Comparison of ENCODE assay signal across 8 mouse cellular contexts in genomic region chr17:35164218-35164567, GRCm38 (mm10). TPM values are rescaled to one million over a fixed set of nuclear protein-coding genes. Genes with fewer than 3 reads are reported as not detected.
DNase-seq lines count a peak whose midpoint lies in the region; ATAC-seq and TF ChIP-seq lines count a peak whose summit lies in the region.

No protein-coding gene starts in this region.

- peak overlapping the region; percentile 92 for H3K4me3 ChIP-seq in heart, embryonic 15.5 days
- H3K4me3 ChIP-seq in bone marrow macrophage, adult 2 months (ENCODE audit: insufficient read depth, low read length) = peak overlapping the region; percentile 77
- peak overlapping the region; percentile 65 for H3K4me3 ChIP-seq in intestine, embryonic 14.5 days (ENCODE audit: low read depth, low read length)
- H3K4me3 ChIP-seq in midbrain, embryonic 13.5 days (replicated peaks) = peak overlapping the region; percentile 99

- WGBS in heart, embryonic 15.5 days = under 1% methylated on average over 28 of the region's 28 CpGs
- WGBS in intestine, embryonic 14.5 days = under 1% methylated on average over 27 of the region's 28 CpGs
- WGBS in midbrain, embryonic 13.5 days = under 1% methylated on average over 27 of the region's 28 CpGs

- H3K4me2 ChIP-seq in heart, embryonic 15.5 days = peak overlapping the region; percentile 92
- H3K4me2 ChIP-seq in intestine, embryonic 14.5 days (ENCODE audit: low read length) = peak overlapping the region; percentile 98
- peak overlapping the region; percentile 91 for H3K4me2 ChIP-seq in midbrain, embryonic 13.5 days (replicated peaks)

- DNase-seq in heart, postnatal 36 days = no peak
- peak; percentile 76 for DNase-seq in intestine, embryonic 14.5 days (ENCODE audit: low spot score)
- no peak for DNase-seq in B cell, adult 2 months
- DNase-seq in MN1 (ENCODE audit: low spot score) = no peak

- peaks cover 31% of the 10 kb centered on the region for H3K4me1 ChIP-seq in heart, embryonic 15.5 days (replicated peaks)
- peaks cover 18% of the 10 kb centered on the region for H3K4me1 ChIP-seq in bone marrow macrophage, adult 2 months (ENCODE audit: control insufficient read depth, insufficient read depth, low read length)
- peaks cover 19% of the 10 kb centered on the region for H3K4me1 ChIP-seq in intestine, embryonic 14.5 days (replicated peaks; ENCODE audit: control insufficient read depth, insufficient read depth, low read length)
- peaks cover 35% of the 10 kb centered on the region for H3K4me1 ChIP-seq in midbrain, embryonic 13.5 days (replicated peaks)

- H3K27ac ChIP-seq in heart, embryonic 15.5 days = peak overlapping the region; percentile 97
- peak overlapping the region; percentile 87 for H3K27ac ChIP-seq in bone marrow macrophage, adult 2 months (ENCODE audit: insufficient read depth, low read depth, low read length)
- peak overlapping the region; percentile 85 for H3K27ac ChIP-seq in intestine, embryonic 14.5 days (ENCODE audit: low read depth)
- H3K27ac ChIP-seq in midbrain, embryonic 13.5 days = peak overlapping the region; percentile 97

- intact Hi-C loops in heart, postnatal 36 days (cut with DNase I) = loop anchor here (5.0 kb wide), 1 partner anchor 37 kb away; the partner anchor contains the start of gene D17H6S53E

- H3K9ac ChIP-seq in heart, embryonic 15.5 days = peak overlapping the region; percentile 98
- peak overlapping the region; percentile 87 for H3K9ac ChIP-seq in intestine, embryonic 14.5 days (ENCODE audit: low read length)
- H3K9ac ChIP-seq in midbrain, embryonic 13.5 days (replicated peaks) = peak overlapping the region; percentile 100

- H3K9me3 ChIP-seq in heart, embryonic 15.5 days (replicated peaks) = no peaks in the 10 kb centered on the region
- no peaks in the 10 kb centered on the region for H3K9me3 ChIP-seq in intestine, embryonic 14.5 days (ENCODE audit: control insufficient read depth, low read length)
- no peaks in the 10 kb centered on the region for H3K9me3 ChIP-seq in midbrain, embryonic 13.5 days

- TF ChIP-seq POLR2A in bone marrow macrophage, adult 2 months (IDR thresholded peaks at IDR 0.05; ENCODE audit: borderline replicate concordance, low read depth, low read length) = no peak

- no peak for TF ChIP-seq CTCF in bone marrow macrophage, adult 2 months (IDR thresholded peaks at IDR 0.05; ENCODE audit: low read depth, low read length)

- peaks cover 25% of the 10 kb centered on the region for H3K36me3 ChIP-seq in heart, embryonic 15.5 days
- peaks cover 34% of the 10 kb centered on the region for H3K36me3 ChIP-seq in intestine, embryonic 14.5 days (ENCODE audit: control insufficient read depth, insufficient read depth, low read length)
- peaks cover 30% of the 10 kb centered on the region for H3K36me3 ChIP-seq in midbrain, embryonic 13.5 days

- no peak for ATAC-seq in heart, embryonic 15.5 days (replicated peaks; ENCODE audit: insufficient number of reproducible peaks, insufficient read depth, low FRiP score, low read depth)
- no peak for ATAC-seq in intestine, embryonic 14.5 days (replicated peaks; ENCODE audit: low FRiP score, low TSS enrichment, low read depth)
- no peak for ATAC-seq in midbrain, embryonic 13.5 days
- no peak for ATAC-seq in monocyte, adult 5-6 weeks (replicated peaks; ENCODE audit: insufficient number of reproducible peaks, low FRiP score, low TSS enrichment, poor library complexity, severe bottlenecking)

- H3K27me3 ChIP-seq in heart, embryonic 15.5 days = no peaks in the 10 kb centered on the region
- no peaks in the 10 kb centered on the region for H3K27me3 ChIP-seq in intestine, embryonic 14.5 days (replicated peaks; ENCODE audit: control insufficient read depth, insufficient read depth, low read length)
- no peaks in the 10 kb centered on the region for H3K27me3 ChIP-seq in midbrain, embryonic 13.5 days

RNA-seq across cellular contexts. Expression of gene Prrc2a, which starts 0.5 kb away (rescaled TPM):
- polyA plus RNA-seq in heart, embryonic 15.5 days (2015; fragmentation: Nextera tagmentation; extraction: Ambion mirVana) = 95.1 and 142 TPM in 2 replicates
- 100 to 1,000 TPM; 122 to 127 TPM for total RNA-seq in heart, postnatal 36 days (2021)
- polyA plus RNA-seq in bone marrow macrophage, adult 2 months (2012; ENCODE audit: insufficient read depth, insufficient read length, missing spikeins) = 136 and 162 TPM in 2 replicates
- 186 and 196 TPM in 2 replicates for polyA plus RNA-seq in intestine, embryonic 14.5 days (2014; fragmentation: Nextera tagmentation; extraction: Ambion mirVana)
- polyA plus RNA-seq in midbrain, embryonic 13.5 days (2015; fragmentation: Nextera tagmentation; extraction: Ambion mirVana) = 209 and 228 TPM in 2 replicates
- 21.3 to 57.6 TPM (median 32.1 TPM) in 3 replicates for total RNA-seq in monocyte, adult 5-6 weeks (2017)

RNA-seq across cellular contexts. Expression of gene Aif1, which starts 11.7 kb away (rescaled TPM):
- 7.5 and 9.6 TPM in 2 replicates for polyA plus RNA-seq in heart, embryonic 15.5 days (2015; fragmentation: Nextera tagmentation; extraction: Ambion mirVana)
- total RNA-seq in heart, postnatal 36 days (2021) = 1 to 10 TPM; 2.0 to 6.2 TPM
- polyA plus RNA-seq in bone marrow macrophage, adult 2 months (2012; ENCODE audit: insufficient read depth, insufficient read length, missing spikeins) = 420 and 469 TPM in 2 replicates
- 15.4 and 17.5 TPM in 2 replicates for polyA plus RNA-seq in intestine, embryonic 14.5 days (2014; fragmentation: Nextera tagmentation; extraction: Ambion mirVana)
- polyA plus RNA-seq in midbrain, embryonic 13.5 days (2015; fragmentation: Nextera tagmentation; extraction: Ambion mirVana) = 4.9 and 7.0 TPM in 2 replicates
- 20.7 to 64.8 TPM (median 31.9 TPM) in 3 replicates for total RNA-seq in monocyte, adult 5-6 weeks (2017)

RNA-seq across cellular contexts. Expression of gene Lst1, which starts 24.0 kb away (rescaled TPM):
- 8.1 and 12.2 TPM in 2 replicates for polyA plus RNA-seq in heart, embryonic 15.5 days (2015; fragmentation: Nextera tagmentation; extraction: Ambion mirVana)
- total RNA-seq in heart, postnatal 36 days (2021) = 1 to 10 TPM; 3.3 to 3.7 TPM
- polyA plus RNA-seq in bone marrow macrophage, adult 2 months (2012; ENCODE audit: insufficient read depth, insufficient read length, missing spikeins) = 811 and 856 TPM in 2 replicates
- 16.9 and 19.1 TPM in 2 replicates for polyA plus RNA-seq in intestine, embryonic 14.5 days (2014; fragmentation: Nextera tagmentation; extraction: Ambion mirVana)
- 4.8 and 7.1 TPM in 2 replicates for polyA plus RNA-seq in midbrain, embryonic 13.5 days (2015; fragmentation: Nextera tagmentation; extraction: Ambion mirVana)
- total RNA-seq in monocyte, adult 5-6 weeks (2017) = 763 to 1,006 TPM (median 964 TPM) in 3 replicates

RNA-seq across cellular contexts. Expression of gene Bag6, which starts 29.2 kb away (rescaled TPM):
- 40.8 and 44.0 TPM in 2 replicates for polyA plus RNA-seq in heart, embryonic 15.5 days (2015; fragmentation: Nextera tagmentation; extraction: Ambion mirVana)
- total RNA-seq in heart, postnatal 36 days (2021) = 100 to 1,000 TPM; 243 to 268 TPM
- 151 and 166 TPM in 2 replicates for polyA plus RNA-seq in bone marrow macrophage, adult 2 months (2012; ENCODE audit: insufficient read depth, insufficient read length, missing spikeins)
- polyA plus RNA-seq in intestine, embryonic 14.5 days (2014; fragmentation: Nextera tagmentation; extraction: Ambion mirVana) = 75.5 and 79.5 TPM in 2 replicates
- polyA plus RNA-seq in midbrain, embryonic 13.5 days (2015; fragmentation: Nextera tagmentation; extraction: Ambion mirVana) = 93.7 and 93.9 TPM in 2 replicates
- total RNA-seq in monocyte, adult 5-6 weeks (2017) = 72.4 to 192 TPM (median 104 TPM) in 3 replicates

RNA-seq across cellular contexts. Expression of gene Ltb, which starts 30.0 kb away (rescaled TPM):
- 1.5 and 4.8 TPM in 2 replicates for polyA plus RNA-seq in heart, embryonic 15.5 days (2015; fragmentation: Nextera tagmentation; extraction: Ambion mirVana)
- total RNA-seq in heart, postnatal 36 days (2021) = 1 to 10 TPM; 1.0 to 1.6 TPM
- not detected in 2 replicates for polyA plus RNA-seq in bone marrow macrophage, adult 2 months (2012; ENCODE audit: insufficient read depth, insufficient read length, missing spikeins)
- 1.1 and 1.5 TPM in 2 replicates for polyA plus RNA-seq in intestine, embryonic 14.5 days (2014; fragmentation: Nextera tagmentation; extraction: Ambion mirVana)
- polyA plus RNA-seq in midbrain, embryonic 13.5 days (2015; fragmentation: Nextera tagmentation; extraction: Ambion mirVana) = 0.35 and 0.76 TPM in 2 replicates
- total RNA-seq in monocyte, adult 5-6 weeks (2017) = 38.1 to 48.1 TPM (median 38.4 TPM) in 3 replicates

Comparison
In these comparisons a context has a peak if more than half of its experiments do, and no peak if none do; other contexts are left out.
1. RNA of gene Aif1, which starts 11.7 kb away (polyA plus RNA-seq): 420 to 469 TPM in bone marrow macrophage, adult 2 months; 15.4 to 17.5 TPM in intestine, embryonic 14.5 days, 7.5 to 9.6 TPM in heart, embryonic 15.5 days and 4.9 to 7.0 TPM in midbrain, embryonic 13.5 days; every median in the first group is over 10 times any median in the second.
2. RNA of gene Lst1, which starts 24.0 kb away (polyA plus RNA-seq): 811 to 856 TPM in bone marrow macrophage, adult 2 months; 16.9 to 19.1 TPM in intestine, embryonic 14.5 days, 8.1 to 12.2 TPM in heart, embryonic 15.5 days and 4.8 to 7.1 TPM in midbrain, embryonic 13.5 days; every median in the first group is over 10 times any median in the second.
3. Peak in every context shown above with its lines, with median percentiles within 50 percentile points of each other: H3K27ac ChIP-seq, H3K4me2 ChIP-seq, H3K4me3 ChIP-seq and H3K9ac ChIP-seq.